Mouse (Mus musculus): Measurements from ENCODE around the gene Brox.

- no peak for TF ChIP-seq CTCF (IDR thresholded peaks at IDR 0.05; ENCODE audit: insufficient read depth, low read depth, low read length)
- no peak for TF ChIP-seq POLR2A (IDR thresholded peaks at IDR 0.05; ENCODE audit: insufficient read depth, low read depth, low read length)
These were observed 63.9 kb downstream of the Brox start for GRCm38 (mm10) chr1:183232985-183233678.

All from olfactory bulb, adult 2 months (tissue).